Mouse (Mus musculus) embryonic facial prominence, embryonic 11.5 days (tissue): ENCODE results near the gene Tnfsfm13. TPM values are rescaled to one million over a fixed set of nuclear protein-coding genes. Genes with fewer than 3 reads are reported as not detected.
A peak's percentile ranks its signal among the peaks of the same experiment; 100 is the strongest.

Experiments used
- ATAC-seq: fragments of 200-750 bp; cut with Nextera tagmentation; replicated peaks from 2 replicates; pipeline ENCODE4 v1.8.0; 2017; ENCODE audit warnings: low read depth; ENCODE audit not compliant: insufficient number of reproducible peaks, low FRiP score, low TSS enrichment
- DNase-seq: peaks from one replicate; pipeline ENCODE4 v3.0.0-alpha.2; 2015; ENCODE audit warnings: low spot score
- H3K27ac ChIP-seq: fragments of 300-500 bp; sonication (generic); replicated peaks from 2 replicates; pipeline ENCODE4 v1.5.1; 2014; ENCODE audit warnings: mild to moderate bottlenecking, low read depth, low read length, control low read depth
- H3K27me3 ChIP-seq: fragments of 300-500 bp; sonication (generic); 2 replicates; pipeline ENCODE4 v1.6.1; 2014; ENCODE audit warnings: mild to moderate bottlenecking, low read length, moderate library complexity, mixed read lengths; ENCODE audit not compliant: control insufficient read depth, insufficient read depth
- H3K36me3 ChIP-seq: fragments of 300-500 bp; sonication (generic); replicated peaks from 2 replicates; pipeline ENCODE4 v1.6.1; 2014; ENCODE audit warnings: low read depth, mild to moderate bottlenecking, low read length, moderate library complexity, mixed read lengths; ENCODE audit not compliant: control insufficient read depth, insufficient read depth
- H3K4me1 ChIP-seq: fragments of 300-500 bp; sonication (generic); 2 replicates; pipeline ENCODE4 v1.6.1; 2014; ENCODE audit warnings: low read length, mixed read lengths; ENCODE audit not compliant: control insufficient read depth, insufficient read depth
- H3K4me2 ChIP-seq: fragments of 300-500 bp; sonication (generic); 2 replicates; pipeline ENCODE4 v1.6.1; 2014; ENCODE audit warnings: low read depth, mild to moderate bottlenecking, control low read depth, low read length, moderate library complexity
- H3K4me3 ChIP-seq: fragments of 300-500 bp; sonication (generic); 2 replicates; pipeline ENCODE4 v1.5.1; 2014; ENCODE audit warnings: low read depth, low read length, control low read depth
- H3K9ac ChIP-seq: fragments of 300-500 bp; sonication (generic); replicated peaks from 2 replicates; pipeline ENCODE4 v1.6.1; 2014; ENCODE audit warnings: mild to moderate bottlenecking, control low read depth, low read length
- H3K9me3 ChIP-seq: fragments of 300-500 bp; sonication (generic); replicated peaks from 2 replicates; pipeline ENCODE4 v1.6.1; 2016; ENCODE audit warnings: mild to moderate bottlenecking, low read length, inconsistent platforms, mixed read lengths; ENCODE audit not compliant: control insufficient read depth
- WGBS: fragments of 180-500 bp; shearing (Covaris S2); extraction: QIAGEN DNeasy Blood & Tissue Kit; methylation state at CpG from one replicate; pipeline ENCODE4 v1.1.7; 2014; 5-methylcytosine and 5-hydroxymethylcytosine counted together
- polyA plus RNA-seq: library from polyadenylated mRNA; unstranded; fragments of >200 nt; fragmentation: Nextera tagmentation; extraction: Ambion mirVana; gene quantifications from 2 replicates; pipeline ENCODE4 v1.2.1, GENCODE M21; 2014

The Tnfsfm13 gene
- polyA plus RNA-seq, 1 experiment from 2014 or later: 1.5 TPM

GRCm38 (mm10) chr11:69662213-69662966 is 33.5 kb downstream of the Tnfsfm13 start, which contains the start of gene Mpdu1:
TSS of gene Mpdu1 (minus strand) at chr11:69662642.
- Histone ChIP-seq H3K9me3 (no peaks in the 10 kb centered on the region), H3K9ac (peak within 1 kb of the TSS; percentile 70), H3K4me2 (peak within 1 kb of the TSS; percentile 53), H3K27ac (peak within 1 kb of the TSS; percentile 95), H3K4me1 (no peaks in the 10 kb centered on the region), H3K36me3 (peaks cover 13% of the 10 kb centered on the region), H3K27me3 (no peaks in the 10 kb centered on the region), H3K4me3 (peak within 1 kb of the TSS; percentile 48)
- peak; percentile 88 for ATAC-seq
- peak; percentile 97 for DNase-seq
- under 1% methylated on average over 48 of the region's 48 CpGs for WGBS

- DNase-seq: no peak
- Histone ChIP-seq H3K27me3 (no peaks in the 10 kb centered on the region), H3K4me3 (peak overlapping the region; percentile 48), H3K4me1 (no peaks in the 10 kb centered on the region), H3K27ac (no peak overlapping the region; the same call in 1 of the 2 replicates), H3K9me3 (no peaks in the 10 kb centered on the region), H3K4me2 (peak overlapping the region; percentile 53), H3K9ac (peak overlapping the region; percentile 41), H3K36me3 (peaks cover 12% of the 10 kb centered on the region)
- 86% methylated on average over 3 of the region's 3 CpGs for WGBS
- no peak for ATAC-seq
These were observed 34.5 kb downstream of the Tnfsfm13 start for GRCm38 (mm10) chr11:69661221-69661881.

GRCm38 (mm10) chr11:69657462-69657881 is 38.4 kb downstream of the Tnfsfm13 start:
- WGBS: 83% methylated on average over 15 of the region's 15 CpGs
- Histone ChIP-seq H3K4me1 (no peaks in the 10 kb centered on the region; the same call in 1 of the 2 replicates), H3K4me3 (no peak overlapping the region), H3K27ac (no peak overlapping the region), H3K9me3 (no peaks in the 10 kb centered on the region), H3K36me3 (peaks cover 12% of the 10 kb centered on the region), H3K4me2 (no peak overlapping the region), H3K9ac (no peak overlapping the region), H3K27me3 (no peaks in the 10 kb centered on the region)
- DNase-seq (no peak), ATAC-seq (no peak)

- ATAC-seq: no peak
- 81% methylated on average over 10 of the region's 10 CpGs for WGBS
- peaks cover 15% of the 10 kb centered on the region for H3K36me3 ChIP-seq
- no peaks in the 10 kb centered on the region for H3K27me3 ChIP-seq
- H3K4me2 ChIP-seq: no peak overlapping the region
- H3K9me3 ChIP-seq: no peaks in the 10 kb centered on the region
- peak; percentile 86 for DNase-seq
- H3K4me1 ChIP-seq: no peaks in the 10 kb centered on the region; the same call in 1 of the 2 replicates
- H3K9ac ChIP-seq: no peak overlapping the region; the same call in 1 of the 2 replicates
- no peak overlapping the region for H3K4me3 ChIP-seq
- peak overlapping the region; percentile 8 for H3K27ac ChIP-seq
These were observed 39.1 kb downstream of the Tnfsfm13 start for GRCm38 (mm10) chr11:69656617-69657461.

GRCm38 (mm10) chr11:69656065-69656455 is 39.8 kb downstream of the Tnfsfm13 start:
- H3K4me1 ChIP-seq: no peaks in the 10 kb centered on the region; the same call in 1 of the 2 replicates
- no peak overlapping the region for H3K4me3 ChIP-seq
- WGBS: 71% methylated on average over 5 of the region's 5 CpGs
- H3K36me3 ChIP-seq: peaks cover 19% of the 10 kb centered on the region
- no peak overlapping the region for H3K4me2 ChIP-seq
- H3K9me3 ChIP-seq: no peaks in the 10 kb centered on the region
- H3K9ac ChIP-seq: no peak overlapping the region
- no peak overlapping the region for H3K27ac ChIP-seq
- DNase-seq: no peak
- no peak for ATAC-seq
- H3K27me3 ChIP-seq: no peaks in the 10 kb centered on the region

- no peak within 1 kb of the TSS for H3K4me3 ChIP-seq
- DNase-seq: peak; percentile 87
- H3K4me2 ChIP-seq: no peak within 1 kb of the TSS
- H3K36me3 ChIP-seq: peaks cover 25% of the 10 kb centered on the region
- H3K27ac ChIP-seq: no peak within 1 kb of the TSS
- H3K27me3 ChIP-seq: no peaks in the 10 kb centered on the region
- no peak within 1 kb of the TSS for H3K9ac ChIP-seq
- no peaks in the 10 kb centered on the region for H3K9me3 ChIP-seq
- peak; percentile 31; the same call in 1 of the 2 replicates for ATAC-seq
- no peaks in the 10 kb centered on the region; the same call in 1 of the 2 replicates for H3K4me1 ChIP-seq
- WGBS: 19% methylated on average over 34 of the region's 34 CpGs
These were observed 40.4 kb downstream of the Tnfsfm13 start, which contains the start of gene Sox15 for GRCm38 (mm10) chr11:69655264-69656064. TSS of gene Sox15 (plus strand) at chr11:69655314.

GRCm38 (mm10) chr11:69654760-69655159 is 41.1 kb downstream of the Tnfsfm13 start:
- Histone ChIP-seq H3K4me3 (no peak overlapping the region), H3K9ac (no peak overlapping the region), H3K27me3 (no peaks in the 10 kb centered on the region), H3K36me3 (peaks cover 28% of the 10 kb centered on the region), H3K9me3 (no peaks in the 10 kb centered on the region), H3K4me2 (no peak overlapping the region), H3K27ac (no peak overlapping the region), H3K4me1 (no peaks in the 10 kb centered on the region; the same call in 1 of the 2 replicates)
- DNase-seq (no peak), ATAC-seq (no peak)
- WGBS: 31% methylated on average over 9 of the region's 9 CpGs
